Mouse (Mus musculus): ENCODE data around the gene Tnp1. TPM values are rescaled to one million over a fixed set of nuclear protein-coding genes. Genes with fewer than 3 reads are reported as not detected.

Tnp1 gene
- polyA plus RNA-seq, 1 experiment from 2014 or later = not detected

GRCm38 (mm10) chr1:73046896-73047672 is 31.4 kb upstream of the Tnp1 start:
- H3K4me3 ChIP-seq (ENCODE audit: low read length) = no peak overlapping the region
- H3K9me3 ChIP-seq (ENCODE audit: control insufficient read depth, low read length) = no peaks in the 10 kb centered on the region
- no peak overlapping the region for H3K4me2 ChIP-seq (ENCODE audit: low read depth, low read length)
- no peaks in the 10 kb centered on the region for H3K4me1 ChIP-seq (replicated peaks; ENCODE audit: control insufficient read depth, insufficient read depth, low read length)
- no peak overlapping the region for H3K9ac ChIP-seq (ENCODE audit: low read length)
- H3K36me3 ChIP-seq (ENCODE audit: control insufficient read depth, insufficient read depth, low read length) = no peaks in the 10 kb centered on the region
- H3K27me3 ChIP-seq (ENCODE audit: control insufficient read depth, insufficient read depth, low read depth, low read length) = no peaks in the 10 kb centered on the region
- WGBS = 81% methylated on average over 5 of the region's 6 CpGs
- H3K27ac ChIP-seq (ENCODE audit: low read length) = no peak overlapping the region
- no peak for ATAC-seq (ENCODE audit: low read depth)

DNA sequence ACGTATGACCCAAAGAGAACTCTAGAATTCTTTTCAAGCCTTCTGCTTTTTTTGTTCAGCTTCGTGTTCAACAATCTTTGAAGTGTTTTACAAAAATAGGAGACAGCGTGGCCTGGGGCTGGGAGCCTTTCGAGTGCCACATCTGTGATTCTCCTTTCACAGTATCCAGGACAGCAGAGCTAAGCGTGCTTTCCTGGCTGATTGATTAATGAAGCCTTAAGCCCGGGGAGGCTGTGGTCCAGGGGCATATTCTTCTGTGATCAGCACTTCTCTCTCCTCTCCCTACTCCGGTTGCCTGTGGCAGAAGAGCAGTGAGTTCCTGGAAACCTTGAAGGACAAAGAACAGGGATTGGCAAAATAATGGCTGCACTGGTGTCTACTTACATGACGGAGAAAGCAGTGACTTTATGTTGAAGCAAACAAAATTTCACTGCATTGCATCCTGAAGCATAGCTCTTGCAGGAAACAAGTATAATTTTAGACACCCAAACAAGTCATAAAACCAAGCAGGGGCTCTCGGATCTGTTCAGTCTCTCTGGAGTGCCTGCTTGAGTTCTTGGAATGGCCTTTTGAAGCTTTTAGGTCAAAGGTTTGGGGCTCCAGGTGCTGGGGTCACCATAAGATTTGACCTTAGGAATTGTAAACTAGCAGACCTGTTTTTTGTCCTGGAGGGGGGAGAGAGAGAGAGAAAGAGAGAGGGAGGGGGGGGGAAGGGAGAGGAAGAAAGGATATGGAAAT is 30.4 kb upstream of the Tnp1 start:
- Histone ChIP-seq H3K9ac (ENCODE audit: low read length) (no peak overlapping the region), H3K4me2 (ENCODE audit: low read depth, low read length) (no peak overlapping the region), H3K4me3 (ENCODE audit: low read length) (no peak overlapping the region), H3K36me3 (ENCODE audit: control insufficient read depth, insufficient read depth, low read length) (no peaks in the 10 kb centered on the region), H3K4me1 (replicated peaks; ENCODE audit: control insufficient read depth, insufficient read depth, low read length) (no peaks in the 10 kb centered on the region), H3K27ac (ENCODE audit: low read length) (no peak overlapping the region), H3K9me3 (ENCODE audit: control insufficient read depth, low read length) (no peaks in the 10 kb centered on the region), H3K27me3 (ENCODE audit: control insufficient read depth, insufficient read depth, low read depth, low read length) (no peaks in the 10 kb centered on the region)
- 26% methylated on average over 9 of the region's 9 CpGs for whole genome bisulfite sequencing
- no peak for ATAC-seq (ENCODE audit: low read depth)

- 50% methylated on average over 10 of the region's 10 CpGs for WGBS
Observed at GRCm38 (mm10) chr1:73043671-73044070, 28.0 kb upstream of the Tnp1 start.

GRCm38 (mm10) chr1:73040691-73041425 is 25.1 kb upstream of the Tnp1 start:
- Histone ChIP-seq H3K4me1 (replicated peaks; ENCODE audit: control insufficient read depth, insufficient read depth, low read length) (peaks cover 4% of the 10 kb centered on the region; the same call in 1 of the 2 replicates), H3K36me3 (ENCODE audit: control insufficient read depth, insufficient read depth, low read length) (no peaks in the 10 kb centered on the region), H3K9me3 (ENCODE audit: control insufficient read depth, low read length) (no peaks in the 10 kb centered on the region), H3K9ac (ENCODE audit: low read length) (no peak overlapping the region), H3K4me2 (ENCODE audit: low read depth, low read length) (no peak overlapping the region), H3K27ac (ENCODE audit: low read length) (no peak overlapping the region), H3K27me3 (ENCODE audit: control insufficient read depth, insufficient read depth, low read depth, low read length) (no peaks in the 10 kb centered on the region), H3K4me3 (ENCODE audit: low read length) (no peak overlapping the region)
- ATAC-seq (ENCODE audit: low read depth) = no peak
- 70% methylated on average over 3 of the region's 3 CpGs for WGBS

More at GRCm38 (mm10) chr1:73043671-73044070, 28.0 kb upstream of the Tnp1 start:
- H3K4me1 ChIP-seq (replicated peaks; ENCODE audit: control insufficient read depth, insufficient read depth, low read length) = peaks cover 4% of the 10 kb centered on the region; the same call in 1 of the 2 replicates
- H3K4me2 ChIP-seq (ENCODE audit: low read depth, low read length) = no peak overlapping the region
- no peaks in the 10 kb centered on the region for H3K36me3 ChIP-seq (ENCODE audit: control insufficient read depth, insufficient read depth, low read length)
- no peaks in the 10 kb centered on the region for H3K27me3 ChIP-seq (ENCODE audit: control insufficient read depth, insufficient read depth, low read depth, low read length)
- H3K9me3 ChIP-seq (ENCODE audit: control insufficient read depth, low read length) = no peaks in the 10 kb centered on the region
- no peak overlapping the region for H3K4me3 ChIP-seq (ENCODE audit: low read length)
- no peak for ATAC-seq (ENCODE audit: low read depth)
- no peak overlapping the region for H3K27ac ChIP-seq (ENCODE audit: low read length)
- no peak overlapping the region for H3K9ac ChIP-seq (ENCODE audit: low read length)

DNA sequence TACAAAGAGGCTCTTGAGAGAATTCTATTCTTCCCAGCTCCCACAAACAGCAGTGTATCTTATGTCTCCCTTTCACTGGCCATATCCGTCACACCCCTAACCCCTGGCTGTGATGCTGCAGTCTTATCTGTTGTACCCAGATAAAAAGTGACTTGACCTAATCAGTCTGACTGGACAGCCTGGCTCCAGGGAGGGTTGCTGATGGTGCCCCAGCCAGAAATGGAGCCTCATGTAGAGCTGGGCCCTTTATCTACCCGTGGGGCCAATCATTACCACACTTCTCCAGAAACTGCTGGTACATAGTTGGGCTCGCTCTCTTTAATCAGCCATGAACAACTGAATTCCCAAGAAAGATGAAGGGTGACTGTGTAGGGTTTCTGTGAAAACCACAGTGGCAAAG is 22.8 kb upstream of the Tnp1 start:
- no peak overlapping the region for H3K27ac ChIP-seq (ENCODE audit: low read length)

DNA sequence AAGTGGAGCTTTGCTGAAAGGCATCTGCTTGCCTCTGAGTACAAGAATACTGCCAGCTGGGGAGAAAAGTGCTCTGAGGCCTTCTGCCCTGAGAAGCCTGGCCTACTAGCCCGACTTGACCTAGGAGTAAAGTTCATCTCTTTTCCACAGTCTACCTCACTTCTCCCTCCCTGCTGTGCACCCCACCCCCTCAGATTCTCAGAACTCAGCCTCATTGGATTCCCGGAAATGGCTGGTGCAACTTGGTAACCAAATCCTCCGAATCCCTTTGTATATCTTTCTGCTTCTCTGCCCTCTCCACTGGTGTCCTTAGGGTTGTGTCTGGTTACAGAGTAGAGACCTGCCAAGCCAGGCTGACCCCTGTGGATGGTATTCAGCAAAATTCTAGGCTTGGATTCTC is 20.8 kb upstream of the Tnp1 start:
- H3K9me3 ChIP-seq (ENCODE audit: control insufficient read depth, low read length) = no peaks in the 10 kb centered on the region
- H3K27ac ChIP-seq (ENCODE audit: low read length) = no peak overlapping the region
- ATAC-seq (ENCODE audit: low read depth) = no peak
- no peak overlapping the region for H3K4me3 ChIP-seq (ENCODE audit: low read length)
- no peaks in the 10 kb centered on the region for H3K27me3 ChIP-seq (ENCODE audit: control insufficient read depth, insufficient read depth, low read depth, low read length)
- no peaks in the 10 kb centered on the region for H3K36me3 ChIP-seq (ENCODE audit: control insufficient read depth, insufficient read depth, low read length)
- H3K4me2 ChIP-seq (ENCODE audit: low read depth, low read length) = no peak overlapping the region
- 64% methylated on average over 3 of the region's 3 CpGs for WGBS
- H3K4me1 ChIP-seq (replicated peaks; ENCODE audit: control insufficient read depth, insufficient read depth, low read length) = peaks cover 6% of the 10 kb centered on the region; the same call in 1 of the 2 replicates
- no peak overlapping the region for H3K9ac ChIP-seq (ENCODE audit: low read length)

More for the DNA sequence above, 22.8 kb upstream of the Tnp1 start:
- Histone ChIP-seq H3K4me1 (replicated peaks; ENCODE audit: control insufficient read depth, insufficient read depth, low read length) (peaks cover 6% of the 10 kb centered on the region; the same call in 1 of the 2 replicates), H3K4me2 (ENCODE audit: low read depth, low read length) (no peak overlapping the region), H3K9me3 (ENCODE audit: control insufficient read depth, low read length) (no peaks in the 10 kb centered on the region), H3K4me3 (ENCODE audit: low read length) (no peak overlapping the region), H3K9ac (ENCODE audit: low read length) (no peak overlapping the region), H3K27me3 (ENCODE audit: control insufficient read depth, insufficient read depth, low read depth, low read length) (no peaks in the 10 kb centered on the region), H3K36me3 (ENCODE audit: control insufficient read depth, insufficient read depth, low read length) (no peaks in the 10 kb centered on the region)
- peak; percentile 46 for ATAC-seq (ENCODE audit: low read depth)
- WGBS = 43% methylated on average over 3 of the region's 3 CpGs

GRCm38 (mm10) chr1:73035726-73036125 is 20.0 kb upstream of the Tnp1 start:
- H3K27ac ChIP-seq (ENCODE audit: low read length) = no peak overlapping the region
- H3K36me3 ChIP-seq (ENCODE audit: control insufficient read depth, insufficient read depth, low read length) = no peaks in the 10 kb centered on the region
- no peaks in the 10 kb centered on the region for H3K9me3 ChIP-seq (ENCODE audit: control insufficient read depth, low read length)
- H3K4me2 ChIP-seq (ENCODE audit: low read depth, low read length) = no peak overlapping the region
- peaks cover 6% of the 10 kb centered on the region; the same call in 1 of the 2 replicates for H3K4me1 ChIP-seq (replicated peaks; ENCODE audit: control insufficient read depth, insufficient read depth, low read length)
- H3K9ac ChIP-seq (ENCODE audit: low read length) = no peak overlapping the region
- no peak for ATAC-seq (ENCODE audit: low read depth)
- H3K4me3 ChIP-seq (ENCODE audit: low read length) = no peak overlapping the region
- WGBS = 73% methylated on average over 3 of the region's 3 CpGs
- H3K27me3 ChIP-seq (ENCODE audit: control insufficient read depth, insufficient read depth, low read depth, low read length) = no peaks in the 10 kb centered on the region

- Histone ChIP-seq H3K9ac (ENCODE audit: low read length) (no peak overlapping the region), H3K36me3 (ENCODE audit: control insufficient read depth, insufficient read depth, low read length) (no peaks in the 10 kb centered on the region), H3K9me3 (ENCODE audit: control insufficient read depth, low read length) (no peaks in the 10 kb centered on the region), H3K4me3 (ENCODE audit: low read length) (no peak overlapping the region), H3K4me1 (replicated peaks; ENCODE audit: control insufficient read depth, insufficient read depth, low read length) (peaks cover 2% of the 10 kb centered on the region), H3K27ac (ENCODE audit: low read length) (no peak overlapping the region), H3K4me2 (ENCODE audit: low read depth, low read length) (no peak overlapping the region), H3K27me3 (ENCODE audit: control insufficient read depth, insufficient read depth, low read depth, low read length) (no peaks in the 10 kb centered on the region)
- WGBS = 77% methylated on average over 5 of the region's 5 CpGs
- ATAC-seq (ENCODE audit: low read depth) = no peak
Observed at GRCm38 (mm10) chr1:73032491-73032890, 16.8 kb upstream of the Tnp1 start.

DNA sequence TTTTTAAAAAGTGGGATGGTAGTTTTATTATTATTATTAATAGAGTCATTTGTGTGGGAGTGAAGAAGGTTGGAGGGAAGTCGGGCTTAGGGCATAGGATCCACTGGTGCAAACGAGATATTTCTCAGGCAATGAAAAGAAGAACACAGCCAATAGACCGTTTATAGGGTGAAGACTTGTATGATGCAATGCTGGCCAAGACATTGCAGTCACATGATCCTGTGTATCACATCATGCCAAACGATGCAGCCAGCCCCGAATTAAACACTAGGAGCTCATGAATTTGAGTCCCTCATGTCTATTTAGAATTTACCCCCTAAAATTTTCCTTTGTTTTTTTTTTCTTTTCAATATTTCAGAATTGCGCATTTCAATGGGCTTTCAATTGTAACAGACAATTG is 13.0 kb upstream of the Tnp1 start:
- no peak overlapping the region for H3K4me3 ChIP-seq (ENCODE audit: low read length)
- WGBS = 80% methylated on average over 6 of the region's 6 CpGs
- H3K4me2 ChIP-seq (ENCODE audit: low read depth, low read length) = no peak overlapping the region
- no peaks in the 10 kb centered on the region for H3K36me3 ChIP-seq (ENCODE audit: control insufficient read depth, insufficient read depth, low read length)
- ATAC-seq (ENCODE audit: low read depth) = no peak
- H3K4me1 ChIP-seq (replicated peaks; ENCODE audit: control insufficient read depth, insufficient read depth, low read length) = peaks cover 3% of the 10 kb centered on the region
- no peaks in the 10 kb centered on the region for H3K9me3 ChIP-seq (ENCODE audit: control insufficient read depth, low read length)
- no peak overlapping the region for H3K9ac ChIP-seq (ENCODE audit: low read length)
- no peaks in the 10 kb centered on the region for H3K27me3 ChIP-seq (ENCODE audit: control insufficient read depth, insufficient read depth, low read depth, low read length)
- H3K27ac ChIP-seq (ENCODE audit: low read length) = no peak overlapping the region

Measured in lung, embryonic 16.5 days (tissue).